Mouse (Mus musculus) lung, postnatal 0 days (tissue): Measurements from ENCODE around the gene Ppy. TPM values are rescaled to one million over a fixed set of nuclear protein-coding genes. Genes with fewer than 3 reads are reported as not detected.

Experiments
- ATAC-seq: fragments of 200-750 bp; cut with Nextera tagmentation; 2 replicates; pipeline ENCODE4 v1.8.0; 2017; ENCODE audit warnings: moderate library complexity
- DNase-seq: peaks from one replicate; pipeline ENCODE4 v3.0.0-alpha.2; 2016; ENCODE audit warnings: low spot score
- H3K27ac ChIP-seq: fragments of 300-500 bp; sonication (generic); 2 replicates; pipeline ENCODE4 v1.5.1; 2014; ENCODE audit warnings: antibody characterized with exemption, mild to moderate bottlenecking, low read length, mixed read lengths
- H3K27me3 ChIP-seq: fragments of 300-500 bp; sonication (generic); replicated peaks from 2 replicates; pipeline ENCODE4 v1.6.1; 2014; ENCODE audit warnings: low read length, mixed read lengths; ENCODE audit not compliant: insufficient read depth
- H3K36me3 ChIP-seq: fragments of 300-500 bp; sonication (generic); 2 replicates; pipeline ENCODE4 v1.6.1; 2014; ENCODE audit warnings: low read length, mixed read lengths; ENCODE audit not compliant: insufficient read depth
- H3K4me1 ChIP-seq: fragments of 300-500 bp; sonication (generic); 2 replicates; pipeline ENCODE4 v1.6.1; 2014; ENCODE audit warnings: antibody characterized with exemption, low read depth, low read length, mixed read lengths; ENCODE audit not compliant: insufficient read depth
- H3K4me2 ChIP-seq: fragments of 300-500 bp; sonication (generic); replicated peaks from 2 replicates; pipeline ENCODE4 v1.6.1; 2014; ENCODE audit warnings: low read depth, mild to moderate bottlenecking, low read length, moderate library complexity, mixed read lengths
- H3K4me3 ChIP-seq: fragments of 300-500 bp; sonication (generic); 2 replicates; pipeline ENCODE4 v1.5.1; 2014; ENCODE audit warnings: low read depth, low read length
- H3K9ac ChIP-seq: fragments of 300-500 bp; sonication (generic); replicated peaks from 2 replicates; pipeline ENCODE4 v1.6.1; 2014; ENCODE audit warnings: low read depth, mild to moderate bottlenecking
- H3K9me3 ChIP-seq: fragments of 300-500 bp; sonication (generic); 2 replicates; pipeline ENCODE4 v1.6.1; 2016; ENCODE audit warnings: low read length, mixed read lengths
- CTCF ChIP-seq: IDR thresholded peaks from 2 replicates; pipeline ENCODE4 v1.5.1; 2016; ENCODE audit warnings: antibody characterized with exemption, mild to moderate bottlenecking
- EP300 ChIP-seq: IDR thresholded peaks from 2 replicates; pipeline ENCODE4 v1.6.1; 2016; ENCODE audit warnings: antibody characterized with exemption, mild to moderate bottlenecking, control low read depth
- WGBS: fragments of 180-500 bp; shearing (Covaris S2); extraction: QIAGEN DNeasy Blood & Tissue Kit; methylation state at CpG from one replicate; pipeline ENCODE4 v1.1.7; 2014; 5-methylcytosine and 5-hydroxymethylcytosine counted together
- polyA plus RNA-seq: library from polyadenylated mRNA; unstranded; fragments of >200 nt; fragmentation: Nextera tagmentation; extraction: Ambion mirVana; gene quantifications from 2 replicates; pipeline ENCODE4 v1.2.1, GENCODE M21; 2015

The Ppy gene
- polyA plus RNA-seq, 1 experiment from 2014 or later, result 4.2 TPM

DNA sequence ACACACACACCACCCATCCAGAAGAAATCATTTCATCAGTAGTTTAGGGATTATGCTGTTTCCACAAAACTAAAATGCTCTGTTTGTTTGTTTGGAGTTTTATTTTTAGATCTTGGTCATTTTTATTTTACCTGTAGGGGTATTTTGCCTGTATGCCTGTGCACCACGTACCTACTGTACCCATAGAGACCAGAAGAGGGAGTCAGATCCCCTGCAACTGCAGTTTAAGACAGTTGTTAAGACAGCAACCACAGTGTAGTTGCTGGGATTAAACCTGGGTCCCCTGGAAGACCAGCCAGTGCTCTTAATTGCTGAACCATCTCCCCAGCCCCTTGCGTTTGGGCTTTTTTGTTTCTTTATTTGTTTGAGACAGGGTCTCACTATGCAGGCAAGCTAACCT is 32.1 kb downstream of the Ppy start:
- no peak for ATAC-seq
- H3K9me3 ChIP-seq, result no peaks in the 10 kb centered on the region
- H3K36me3 ChIP-seq, result no peaks in the 10 kb centered on the region
- H3K27ac ChIP-seq, result no peak overlapping the region
- H3K4me2 ChIP-seq, result no peak overlapping the region
- no peak overlapping the region for H3K4me3 ChIP-seq
- no peaks in the 10 kb centered on the region for H3K4me1 ChIP-seq
- no peak overlapping the region for H3K9ac ChIP-seq
- no peak for TF ChIP-seq EP300
- TF ChIP-seq CTCF, result peak; percentile 63
- WGBS, result 51% methylated on average over 2 of the region's 2 CpGs
- peak; percentile 12 for DNase-seq
- no peaks in the 10 kb centered on the region for H3K27me3 ChIP-seq

DNA sequence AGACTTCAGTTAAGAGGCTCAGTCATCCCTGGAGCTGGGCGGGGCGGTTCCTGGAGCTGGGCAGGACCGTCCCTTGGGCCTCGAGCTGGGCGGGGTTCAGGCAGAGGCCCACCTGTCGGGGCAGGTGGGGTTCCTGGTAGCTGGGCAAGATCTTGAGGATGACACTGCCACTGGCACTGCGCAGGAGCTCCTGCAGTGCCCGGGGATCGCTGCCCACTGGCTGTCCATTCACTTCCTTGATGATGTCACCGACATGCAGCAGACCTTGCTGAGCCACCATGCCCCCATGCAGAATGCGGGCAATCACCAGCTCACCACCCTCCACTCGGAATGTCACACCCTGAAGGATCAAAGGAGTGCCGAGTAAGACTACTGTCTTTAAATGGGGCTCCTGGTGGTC is 38.0 kb downstream of the Ppy start:
- H3K36me3 ChIP-seq, result no peaks in the 10 kb centered on the region
- ATAC-seq, result no peak
- DNase-seq, result no peak
- H3K27ac ChIP-seq, result no peak overlapping the region
- 74% methylated on average over 13 of the region's 13 CpGs for WGBS
- H3K4me1 ChIP-seq, result no peaks in the 10 kb centered on the region
- H3K4me3 ChIP-seq, result no peak overlapping the region
- no peaks in the 10 kb centered on the region for H3K9me3 ChIP-seq
- no peaks in the 10 kb centered on the region for H3K27me3 ChIP-seq
- TF ChIP-seq EP300, result no peak
- no peak for TF ChIP-seq CTCF
- H3K9ac ChIP-seq, result no peak overlapping the region
- no peak overlapping the region for H3K4me2 ChIP-seq

DNA sequence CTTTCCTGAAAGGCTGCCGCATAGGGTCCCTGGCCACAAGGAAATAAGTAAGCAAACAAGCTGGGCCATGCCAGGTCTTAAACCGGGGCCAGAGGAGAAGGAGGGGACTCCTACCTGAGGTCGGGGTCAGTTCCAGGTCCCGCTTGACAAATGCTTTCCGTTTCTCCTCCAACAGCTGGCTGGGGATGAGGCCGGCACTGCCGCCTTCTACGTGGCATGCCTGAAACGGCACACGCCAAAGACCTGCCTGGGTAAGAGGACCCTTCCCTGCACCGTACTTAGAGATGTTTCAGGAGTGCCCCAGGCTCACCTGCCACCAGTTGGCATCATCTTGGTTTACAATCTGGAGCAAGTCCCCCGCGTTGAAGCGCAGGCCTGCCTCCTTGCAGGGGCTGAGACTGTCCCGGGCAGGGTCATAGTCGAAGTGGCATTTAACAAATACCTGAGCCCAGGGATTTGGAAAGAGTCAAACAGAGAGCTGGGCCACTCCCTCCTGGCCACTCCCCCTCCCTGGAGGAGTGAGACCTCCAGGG is 39.1 kb downstream of the Ppy start:
- no peak overlapping the region for H3K27ac ChIP-seq
- no peak overlapping the region for H3K4me2 ChIP-seq
- WGBS, result 29% methylated on average over 16 of the region's 16 CpGs
- no peak overlapping the region for H3K9ac ChIP-seq
- no peak overlapping the region for H3K4me3 ChIP-seq
- ATAC-seq (no peak), DNase-seq (no peak)
- no peaks in the 10 kb centered on the region for H3K4me1 ChIP-seq
- TF ChIP-seq EP300 (no peak), CTCF (no peak)
- no peaks in the 10 kb centered on the region for H3K9me3 ChIP-seq
- H3K27me3 ChIP-seq, result no peaks in the 10 kb centered on the region
- no peaks in the 10 kb centered on the region for H3K36me3 ChIP-seq

DNA sequence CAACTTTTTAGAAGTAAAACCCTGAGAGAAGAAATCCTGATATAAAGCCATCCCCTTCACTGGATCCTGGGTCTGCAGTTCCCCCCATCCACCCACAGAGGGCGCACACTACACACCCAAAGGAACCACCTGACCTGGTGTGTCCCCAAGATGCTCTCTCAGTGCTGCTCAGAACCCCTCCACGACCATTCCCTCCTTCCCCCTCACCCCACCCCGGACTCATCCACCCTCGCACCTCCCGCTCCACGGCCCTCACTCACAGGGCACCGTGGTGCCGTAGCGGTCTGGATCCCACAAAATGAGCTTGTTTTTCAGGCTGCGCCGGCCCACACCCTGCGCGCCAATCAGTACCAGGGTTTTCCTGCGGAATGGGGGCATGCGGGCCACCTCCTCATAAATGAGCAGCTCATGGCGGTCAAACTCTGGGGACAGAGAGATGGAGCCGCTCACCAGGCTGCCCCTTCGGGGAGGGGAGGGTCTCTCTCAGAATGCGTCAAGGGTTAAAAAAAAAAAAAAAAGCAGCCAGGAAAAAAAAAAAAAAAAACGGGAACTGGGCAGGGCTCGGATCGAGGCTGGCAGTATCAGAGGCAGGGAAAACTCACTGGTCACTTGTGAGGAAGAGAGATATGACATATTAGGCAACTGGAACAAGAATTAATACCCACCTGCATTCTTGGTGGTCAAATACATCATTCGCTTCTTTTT is 39.7 kb downstream of the Ppy start:
- Histone ChIP-seq H3K36me3 (no peaks in the 10 kb centered on the region), H3K27ac (no peak overlapping the region), H3K9me3 (no peaks in the 10 kb centered on the region), H3K4me3 (no peak overlapping the region), H3K4me1 (no peaks in the 10 kb centered on the region), H3K4me2 (peak overlapping the region; percentile 53), H3K9ac (no peak overlapping the region), H3K27me3 (no peaks in the 10 kb centered on the region)
- ATAC-seq (peak; percentile 73), DNase-seq (peak; percentile 79)
- TF ChIP-seq CTCF, result peak; percentile 97
- TF ChIP-seq EP300, result no peak
- 8% methylated on average over 23 of the region's 23 CpGs for WGBS

DNA sequence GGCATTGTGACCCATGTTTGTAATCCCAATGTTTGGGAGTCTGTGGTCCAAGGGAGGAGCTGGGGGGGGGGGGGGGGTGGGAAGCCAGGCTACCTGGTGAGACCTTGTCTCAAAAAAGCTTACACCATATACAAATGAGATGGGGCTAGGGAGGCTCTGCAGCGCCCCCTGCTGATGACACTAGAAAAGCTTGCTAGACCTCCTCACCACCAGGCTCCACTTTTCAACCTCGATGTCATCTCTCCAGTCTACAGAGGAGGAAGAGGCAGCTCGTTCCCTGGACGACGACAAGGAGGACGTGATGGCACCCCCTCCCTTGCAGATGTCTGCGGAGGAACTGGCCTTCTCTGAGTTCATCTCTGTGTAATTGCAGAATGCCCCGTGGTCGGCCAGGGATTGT is 47.3 kb downstream of the Ppy start:
- H3K9me3 ChIP-seq, result no peaks in the 10 kb centered on the region
- peak; percentile 63 for TF ChIP-seq CTCF
- TF ChIP-seq EP300, result no peak
- WGBS, result 22% methylated on average over 9 of the region's 9 CpGs

DNA sequence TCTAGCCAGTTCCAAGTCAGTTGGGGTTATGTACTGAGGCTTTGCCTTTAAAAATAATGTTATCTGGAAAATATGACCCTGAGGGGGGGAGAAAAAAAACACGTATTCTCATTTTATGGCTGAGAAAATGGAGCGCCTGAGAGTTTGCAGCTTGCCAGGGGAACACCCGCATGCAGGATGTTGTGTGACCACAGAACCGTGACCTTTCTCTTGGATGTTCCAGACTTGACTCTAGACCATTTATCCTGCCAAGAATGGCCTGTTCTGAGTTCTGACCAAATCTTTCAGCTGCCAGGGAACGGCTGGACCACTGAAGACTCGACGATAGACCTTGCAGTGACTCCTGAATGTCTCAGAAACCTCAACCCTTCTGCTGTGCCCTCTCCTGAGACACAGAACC is 47.9 kb downstream of the Ppy start:
- Histone ChIP-seq H3K36me3 (no peaks in the 10 kb centered on the region), H3K4me2 (no peak overlapping the region), H3K4me3 (no peak overlapping the region), H3K9me3 (no peaks in the 10 kb centered on the region), H3K9ac (no peak overlapping the region), H3K4me1 (peaks cover 4% of the 10 kb centered on the region; the same call in 1 of the 2 replicates), H3K27ac (no peak overlapping the region), H3K27me3 (no peaks in the 10 kb centered on the region)
- WGBS, result 47% methylated on average over 7 of the region's 7 CpGs
- DNase-seq, result peak; percentile 57
- no peak for TF ChIP-seq CTCF
- TF ChIP-seq EP300, result no peak
- ATAC-seq, result peak; percentile 43; the same call in 1 of the 2 replicates

More for the DNA sequence above, 47.3 kb downstream of the Ppy start:
- H3K4me3 ChIP-seq, result no peak overlapping the region
- H3K36me3 ChIP-seq, result no peaks in the 10 kb centered on the region
- ATAC-seq (no peak), DNase-seq (peak; percentile 61)
- no peaks in the 10 kb centered on the region for H3K27me3 ChIP-seq
- no peak overlapping the region for H3K27ac ChIP-seq
- H3K4me2 ChIP-seq, result no peak overlapping the region
- peaks cover 4% of the 10 kb centered on the region; the same call in 1 of the 2 replicates for H3K4me1 ChIP-seq
- no peak overlapping the region for H3K9ac ChIP-seq
